Mouse (Mus musculus) urinary bladder, adult 18-20 months (tissue): ENCODE measurements around the gene Tnrc6b.

Experiments
- DNase-seq, 2 experiments: peaks; one replicate each; pipeline ENCODE4 v3.0.0; 2022; ENCODE audit warnings: low spot score in 2 of 2, mixed read lengths in 2 of 2

Tnrc6b gene

GRCm38 (mm10) chr15:80785699-80786098 lies 74.6 kb downstream of the Tnrc6b start:
- DNase-seq: no peak

- no peak for DNase-seq
These were observed 76.6 kb downstream of the Tnrc6b start for GRCm38 (mm10) chr15:80787746-80788145.

- no peak for DNase-seq
These were observed 81.4 kb downstream of the Tnrc6b start for GRCm38 (mm10) chr15:80792556-80792955.

GRCm38 (mm10) chr15:80795076-80795475 lies 84.0 kb downstream of the Tnrc6b start:
- no peak for DNase-seq

GRCm38 (mm10) chr15:80797757-80798156 lies 86.6 kb downstream of the Tnrc6b start:
- DNase-seq: peak in 1 of 2 experiments; percentile 27

GRCm38 (mm10) chr15:80798367-80799073 lies 87.4 kb downstream of the Tnrc6b start:
- DNase-seq: peak; percentile 41 to 84

- DNase-seq: no peak
These were observed 88.0 kb downstream of the Tnrc6b start for GRCm38 (mm10) chr15:80799074-80799633.

GRCm38 (mm10) chr15:80799634-80800137 lies 88.6 kb downstream of the Tnrc6b start:
- no peak for DNase-seq

- DNase-seq: no peak
These were observed 89.1 kb downstream of the Tnrc6b start for GRCm38 (mm10) chr15:80800201-80800600.

- DNase-seq: no peak
These were observed 89.7 kb downstream of the Tnrc6b start for GRCm38 (mm10) chr15:80800765-80801164.

GRCm38 (mm10) chr15:80801597-80801996 lies 90.5 kb downstream of the Tnrc6b start:
- no peak for DNase-seq

GRCm38 (mm10) chr15:80807162-80807561 lies 96.0 kb downstream of the Tnrc6b start:
- DNase-seq: no peak

GRCm38 (mm10) chr15:80810226-80810625 lies 99.1 kb downstream of the Tnrc6b start:
- DNase-seq: no peak

- peak in 1 of 2 experiments; percentile 14 for DNase-seq
These were observed 101.7 kb downstream of the Tnrc6b start for GRCm38 (mm10) chr15:80812840-80813239.

GRCm38 (mm10) chr15:80814792-80815191 lies 103.7 kb downstream of the Tnrc6b start:
- DNase-seq: no peak

- DNase-seq: no peak
These were observed 111.2 kb downstream of the Tnrc6b start for GRCm38 (mm10) chr15:80822276-80822675.

- no peak for DNase-seq
These were observed 120.1 kb downstream of the Tnrc6b start for GRCm38 (mm10) chr15:80831170-80831569.

GRCm38 (mm10) chr15:80832808-80833207 lies 121.7 kb downstream of the Tnrc6b start:
- no peak for DNase-seq

- DNase-seq: no peak
These were observed 125.1 kb downstream of the Tnrc6b start for GRCm38 (mm10) chr15:80836246-80836645.

- no peak for DNase-seq
These were observed 127.7 kb downstream of the Tnrc6b start for GRCm38 (mm10) chr15:80838836-80839235.

- no peak for DNase-seq
These were observed 128.7 kb downstream of the Tnrc6b start for GRCm38 (mm10) chr15:80839653-80840420.

GRCm38 (mm10) chr15:80844262-80844661 lies 133.1 kb downstream of the Tnrc6b start:
- DNase-seq: no peak
